Mouse (Mus musculus) midbrain, embryonic 14.5 days (tissue): ENCODE data around the gene Med18. TPM values are rescaled to one million over a fixed set of nuclear protein-coding genes. Genes with fewer than 3 reads are reported as not detected.

Experiments
- ATAC-seq: fragments of 200-750 bp; cut with Nextera tagmentation; 2 replicates; pipeline ENCODE4 v1.8.0; 2017; ENCODE audit warnings: moderate number of reproducible peaks, moderate library complexity; ENCODE audit not compliant: low FRiP score, low TSS enrichment
- DNase-seq: peaks from one replicate; pipeline ENCODE4 v3.0.0-alpha.2; 2015
- H3K27ac ChIP-seq: fragments of 300-500 bp; sonication (generic); replicated peaks from 2 replicates; pipeline ENCODE4 v1.5.1; 2014; ENCODE audit warnings: mild to moderate bottlenecking, low read depth, low read length, moderate library complexity
- H3K27me3 ChIP-seq: fragments of 300-500 bp; sonication (generic); 2 replicates; pipeline ENCODE4 v1.6.1; 2014; ENCODE audit warnings: low read length, control low read depth, mixed read lengths; ENCODE audit not compliant: control insufficient read depth, insufficient read depth
- H3K36me3 ChIP-seq: fragments of 300-500 bp; sonication (generic); 2 replicates; pipeline ENCODE4 v1.6.1; 2014; ENCODE audit warnings: low read length, control low read depth; ENCODE audit not compliant: control insufficient read depth, insufficient read depth
- H3K4me1 ChIP-seq: fragments of 300-500 bp; sonication (generic); 2 replicates; pipeline ENCODE4 v1.6.1; 2014; ENCODE audit warnings: mild to moderate bottlenecking, antibody characterized with exemption, low read length, control low read depth; ENCODE audit not compliant: control insufficient read depth, insufficient read depth
- H3K4me2 ChIP-seq: fragments of 300-500 bp; sonication (generic); 2 replicates; pipeline ENCODE4 v1.6.1; 2014; ENCODE audit warnings: mild to moderate bottlenecking, low read length, moderate library complexity
- H3K4me3 ChIP-seq: fragments of 300-500 bp; sonication (generic); replicated peaks from 2 replicates; pipeline ENCODE4 v1.5.1; 2014; ENCODE audit warnings: low read depth, low read length
- H3K9ac ChIP-seq: fragments of 300-500 bp; sonication (generic); replicated peaks from 2 replicates; pipeline ENCODE4 v1.6.1; 2014; ENCODE audit warnings: mild to moderate bottlenecking, low read length, moderate library complexity
- H3K9me3 ChIP-seq: fragments of 300-500 bp; sonication (generic); 2 replicates; pipeline ENCODE4 v1.6.1; 2016; ENCODE audit warnings: low read length, control low read depth, mixed read lengths; ENCODE audit not compliant: control insufficient read depth
- WGBS: fragments of 180-500 bp; shearing (Covaris S2); extraction: QIAGEN DNeasy Blood & Tissue Kit; methylation state at CpG from one replicate; pipeline ENCODE4 v1.1.7; 2014; 5-methylcytosine and 5-hydroxymethylcytosine counted together
- polyA plus RNA-seq: library from polyadenylated mRNA; unstranded; fragments of >200 nt; fragmentation: Nextera tagmentation; extraction: Ambion mirVana; gene quantifications from 2 replicates; pipeline ENCODE4 v1.2.1, GENCODE M21; 2014

Gene Med18
- polyA plus RNA-seq, 1 experiment from 2014 or later = 8.9 TPM

- H3K27ac ChIP-seq = no peak overlapping the region
- H3K27me3 ChIP-seq = no peaks in the 10 kb centered on the region
- H3K36me3 ChIP-seq = no peaks in the 10 kb centered on the region
- no peak for DNase-seq
- ATAC-seq = no peak
- no peaks in the 10 kb centered on the region for H3K9me3 ChIP-seq
- no peaks in the 10 kb centered on the region for H3K4me1 ChIP-seq
- no peak overlapping the region for H3K4me2 ChIP-seq
- H3K9ac ChIP-seq = no peak overlapping the region
- WGBS = 87% methylated on average over 9 of the region's 9 CpGs
- H3K4me3 ChIP-seq = no peak overlapping the region
Observed at GRCm38 (mm10) chr4:132473411-132473810, 9.7 kb upstream of the Med18 start.

- Histone ChIP-seq H3K27me3 (no peaks in the 10 kb centered on the region), H3K27ac (no peak overlapping the region), H3K9me3 (no peaks in the 10 kb centered on the region), H3K36me3 (no peaks in the 10 kb centered on the region), H3K9ac (no peak overlapping the region), H3K4me2 (no peak overlapping the region), H3K4me1 (no peaks in the 10 kb centered on the region), H3K4me3 (no peak overlapping the region)
- 23% methylated on average over 3 of the region's 3 CpGs for WGBS
- no peak for ATAC-seq
- DNase-seq = no peak
Observed at GRCm38 (mm10) chr4:132469873-132470272, 6.2 kb upstream of the Med18 start.

- Histone ChIP-seq H3K4me1 (peaks cover 10% of the 10 kb centered on the region), H3K9me3 (no peaks in the 10 kb centered on the region), H3K27me3 (no peaks in the 10 kb centered on the region), H3K4me2 (peak overlapping the region; percentile 83), H3K27ac (peak overlapping the region; percentile 32; the same call in 1 of the 2 replicates), H3K36me3 (peaks cover 19% of the 10 kb centered on the region), H3K4me3 (peak overlapping the region; percentile 71), H3K9ac (peak overlapping the region; percentile 52; the same call in 1 of the 2 replicates)
- 0% methylated on average over 5 of the region's 5 CpGs for WGBS
- no peak for DNase-seq
- no peak; the same call in 1 of the 2 replicates for ATAC-seq
Observed at GRCm38 (mm10) chr4:132464255-132464613, 513 bp upstream of the Med18 start.

- H3K27ac ChIP-seq = no peak overlapping the region
- H3K9ac ChIP-seq = peak overlapping the region; percentile 52
- H3K4me1 ChIP-seq = peaks cover 10% of the 10 kb centered on the region
- 16% methylated on average over 11 of the region's 11 CpGs for WGBS
- ATAC-seq (no peak), DNase-seq (no peak)
- H3K9me3 ChIP-seq = no peaks in the 10 kb centered on the region
- H3K4me2 ChIP-seq = peak overlapping the region; percentile 83
- no peaks in the 10 kb centered on the region for H3K27me3 ChIP-seq
- peak overlapping the region; percentile 71 for H3K4me3 ChIP-seq
- peaks cover 31% of the 10 kb centered on the region for H3K36me3 ChIP-seq
Observed at GRCm38 (mm10) chr4:132462836-132463235, 885 bp downstream of the Med18 start.

GRCm38 (mm10) chr4:132460225-132460624, 3.5 kb downstream of the Med18 start:
- ATAC-seq (no peak), DNase-seq (no peak)
- Histone ChIP-seq H3K36me3 (peaks cover 41% of the 10 kb centered on the region), H3K4me1 (peaks cover 10% of the 10 kb centered on the region), H3K4me2 (no peak overlapping the region), H3K4me3 (no peak overlapping the region), H3K9ac (no peak overlapping the region), H3K9me3 (no peaks in the 10 kb centered on the region), H3K27ac (no peak overlapping the region), H3K27me3 (no peaks in the 10 kb centered on the region)
- 85% methylated on average over 8 of the region's 8 CpGs for whole genome bisulfite sequencing

GRCm38 (mm10) chr4:132455561-132455960, 8.2 kb downstream of the Med18 start:
- Histone ChIP-seq H3K4me1 (no peaks in the 10 kb centered on the region), H3K36me3 (peaks cover 35% of the 10 kb centered on the region), H3K27me3 (no peaks in the 10 kb centered on the region), H3K4me3 (no peak overlapping the region), H3K9me3 (no peaks in the 10 kb centered on the region), H3K4me2 (no peak overlapping the region), H3K9ac (no peak overlapping the region), H3K27ac (no peak overlapping the region)
- ATAC-seq (no peak), DNase-seq (no peak)
- 95% methylated on average over 6 of the region's 6 CpGs for WGBS

- Histone ChIP-seq H3K27ac (no peak overlapping the region), H3K27me3 (no peaks in the 10 kb centered on the region), H3K4me1 (no peaks in the 10 kb centered on the region), H3K4me2 (no peak overlapping the region), H3K9ac (no peak overlapping the region), H3K9me3 (no peaks in the 10 kb centered on the region), H3K36me3 (peaks cover 31% of the 10 kb centered on the region), H3K4me3 (no peak overlapping the region)
- 87% methylated on average over 3 of the region's 3 CpGs for WGBS
- ATAC-seq = no peak
- no peak for DNase-seq
Observed at GRCm38 (mm10) chr4:132455146-132455545, 8.6 kb downstream of the Med18 start.

- no peaks in the 10 kb centered on the region for H3K27me3 ChIP-seq
- no peak overlapping the region for H3K4me2 ChIP-seq
- H3K9ac ChIP-seq = no peak overlapping the region
- no peak for ATAC-seq
- peaks cover 22% of the 10 kb centered on the region for H3K36me3 ChIP-seq
- WGBS = 82% methylated on average over 6 of the region's 6 CpGs
- no peak overlapping the region for H3K27ac ChIP-seq
- no peaks in the 10 kb centered on the region for H3K9me3 ChIP-seq
- H3K4me3 ChIP-seq = no peak overlapping the region
- no peaks in the 10 kb centered on the region for H3K4me1 ChIP-seq
- DNase-seq = no peak
Observed at GRCm38 (mm10) chr4:132454216-132454615, 9.5 kb downstream of the Med18 start.

GRCm38 (mm10) chr4:132449778-132450177, 13.9 kb downstream of the Med18 start:
- 89% methylated on average over 3 of the region's 3 CpGs for WGBS
- H3K4me2 ChIP-seq = no peak overlapping the region
- DNase-seq (no peak), ATAC-seq (no peak)
- no peaks in the 10 kb centered on the region for H3K4me1 ChIP-seq
- no peaks in the 10 kb centered on the region for H3K9me3 ChIP-seq
- no peak overlapping the region for H3K9ac ChIP-seq
- H3K36me3 ChIP-seq = no peaks in the 10 kb centered on the region
- no peak overlapping the region for H3K27ac ChIP-seq
- no peak overlapping the region for H3K4me3 ChIP-seq
- H3K27me3 ChIP-seq = no peaks in the 10 kb centered on the region
